Mouse (Mus musculus): ENCODE measurements around the gene Ahdc1. TPM values are rescaled to one million over a fixed set of nuclear protein-coding genes. Genes with fewer than 3 reads are reported as not detected.
A peak's percentile ranks its signal among the peaks of the same experiment; 100 is the strongest.

Ahdc1 gene
- total RNA-seq, 2 experiments from 2014 or later = 108 to 121 TPM

DNA sequence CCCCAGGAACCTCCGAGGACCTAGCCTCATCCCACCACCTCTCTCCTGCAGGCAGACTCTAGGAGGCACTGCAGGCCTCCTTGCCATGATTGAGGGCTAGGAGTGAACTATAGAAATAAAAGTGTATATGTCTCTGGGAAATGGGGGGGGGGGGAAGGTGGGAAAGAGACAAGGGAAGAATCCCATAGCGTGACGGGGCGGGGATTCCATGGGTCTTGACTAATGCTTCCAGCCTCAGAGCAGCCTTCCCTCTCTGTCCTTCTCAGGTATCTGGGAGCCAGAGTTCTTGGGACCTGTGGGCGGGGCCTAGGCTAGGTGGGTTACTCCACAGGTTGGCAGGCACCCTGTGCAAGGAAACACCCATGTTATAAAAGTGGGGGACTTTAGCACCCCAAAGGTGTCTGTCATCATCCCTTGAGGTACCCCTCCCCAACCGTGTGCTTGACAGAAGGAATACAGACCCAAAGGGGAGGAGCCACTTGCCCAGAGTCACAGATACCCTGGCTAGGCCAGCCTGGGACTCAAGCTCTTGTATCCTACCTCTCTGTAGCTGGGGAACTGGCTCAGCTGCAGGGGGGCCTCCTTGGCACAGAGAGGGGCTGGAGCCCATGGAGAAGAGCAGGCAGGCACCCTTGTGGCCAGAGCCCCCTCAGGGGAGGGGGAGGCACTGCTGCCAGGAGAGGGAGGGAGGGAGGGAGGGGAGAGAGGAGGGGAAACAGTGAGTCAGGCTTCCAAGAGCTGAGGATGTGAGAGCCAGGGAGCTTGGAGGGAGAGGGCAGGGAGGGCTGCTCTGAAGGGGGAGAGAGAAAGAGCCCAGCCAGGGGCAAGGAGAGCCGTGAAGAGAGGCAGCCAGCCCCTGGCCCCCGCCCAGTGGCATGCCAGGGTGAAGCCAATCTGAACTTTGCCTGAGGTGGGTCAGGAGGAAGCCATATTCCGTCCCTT lies 4.9 kb downstream of the Ahdc1 start:
- DNase-seq (ENCODE audit: low spot score in 2 of 2) = no peak

DNA sequence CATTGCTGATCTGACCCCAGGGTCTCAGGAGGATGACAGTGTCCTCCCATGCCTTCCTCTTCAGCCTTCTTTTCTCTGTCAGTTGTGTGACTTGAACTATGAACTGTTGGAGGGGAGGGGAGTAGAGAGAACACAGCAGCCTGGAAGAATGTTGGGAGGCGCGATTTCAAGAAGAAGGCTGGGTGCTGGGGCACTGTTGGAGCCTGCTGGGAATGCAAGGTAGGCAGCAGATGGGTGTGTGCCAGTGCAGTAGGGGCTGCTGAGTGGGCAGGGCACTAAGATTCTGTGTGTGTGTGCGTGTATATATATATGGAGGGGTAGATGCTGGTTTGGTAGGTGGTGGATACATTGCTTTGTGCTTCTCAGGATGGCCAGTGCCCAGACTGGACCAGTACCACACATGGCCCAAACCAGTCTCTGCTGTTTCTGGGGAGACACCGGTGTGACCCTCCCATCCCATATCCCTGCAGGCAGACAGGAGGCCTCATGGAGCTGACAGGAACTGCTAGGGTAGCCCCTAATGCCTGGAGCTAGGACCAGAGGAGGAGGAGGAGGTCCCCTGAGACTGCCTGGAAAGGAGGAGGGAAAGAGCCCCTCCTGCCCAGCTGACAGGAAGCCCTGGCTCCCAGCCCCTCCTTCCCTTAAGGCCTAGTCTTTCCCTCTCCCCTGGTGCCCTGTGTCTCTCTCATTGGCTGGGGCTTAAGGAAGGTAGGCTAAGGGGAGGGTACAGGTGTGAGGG lies 5.8 kb downstream of the Ahdc1 start:
- DNase-seq (ENCODE audit: low spot score in 2 of 2) = peak in 1 of 2 experiments; percentile 67

DNA sequence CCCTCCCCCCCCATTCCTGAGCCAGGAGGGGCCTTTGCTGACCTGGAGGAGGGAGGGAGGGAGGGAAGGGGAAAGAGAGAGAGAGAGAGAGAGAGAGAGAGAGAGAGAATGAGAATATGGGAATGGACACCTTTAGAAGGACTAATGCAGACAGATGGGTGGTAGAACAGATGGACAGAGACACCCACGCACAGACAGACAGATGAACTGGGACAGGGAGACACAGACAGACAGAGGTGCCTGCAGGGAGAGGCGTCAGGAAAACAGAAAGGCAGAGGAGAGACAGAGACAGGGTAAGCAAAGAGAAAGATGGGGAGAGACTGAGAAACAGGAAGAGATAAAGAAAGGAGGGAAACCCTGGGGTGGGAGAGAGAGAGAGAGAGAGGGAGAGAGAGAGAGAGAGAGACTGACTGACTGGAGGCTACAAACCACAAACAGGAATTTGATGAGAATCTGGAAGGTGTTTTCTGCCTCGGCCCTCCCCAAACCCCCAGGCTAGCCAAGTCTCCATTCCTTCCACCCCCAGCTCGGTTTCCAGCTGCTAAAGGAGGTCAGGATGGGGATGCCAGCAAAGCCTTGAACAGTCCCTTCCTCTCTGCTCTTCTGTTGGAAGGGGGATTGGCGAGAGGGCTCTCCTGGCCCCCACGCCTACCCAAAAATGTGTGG lies 6.7 kb downstream of the Ahdc1 start:
- DNase-seq (ENCODE audit: low spot score in 2 of 2) = peak in 1 of 2 experiments; percentile 74

DNA sequence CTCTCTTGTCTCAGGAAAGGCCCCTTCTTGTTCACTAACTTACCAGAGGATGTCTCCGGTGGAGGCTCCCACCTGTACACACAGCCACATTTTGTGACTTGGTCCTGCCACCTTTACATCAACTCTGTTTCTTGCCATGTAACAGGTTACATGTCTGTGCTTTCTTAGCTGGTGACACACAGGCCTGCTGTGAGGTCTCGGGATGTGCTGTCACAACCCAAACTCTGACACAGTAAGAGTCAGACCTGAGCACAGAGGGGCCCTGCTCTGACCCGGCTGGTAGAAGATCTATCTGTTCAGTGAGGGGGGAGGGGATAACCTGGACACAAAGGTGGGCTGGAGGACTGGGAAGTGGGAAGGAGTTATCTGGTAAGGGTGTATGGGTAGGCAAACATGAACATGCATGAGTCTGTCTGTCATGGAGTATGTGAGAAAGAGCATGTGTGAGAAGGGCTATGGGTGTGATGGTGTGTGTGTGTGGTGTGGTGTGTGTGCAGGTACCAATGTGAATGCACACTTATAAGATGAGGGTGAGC lies 7.3 kb downstream of the Ahdc1 start:
- no peak for DNase-seq (ENCODE audit: low spot score in 2 of 2)

DNA sequence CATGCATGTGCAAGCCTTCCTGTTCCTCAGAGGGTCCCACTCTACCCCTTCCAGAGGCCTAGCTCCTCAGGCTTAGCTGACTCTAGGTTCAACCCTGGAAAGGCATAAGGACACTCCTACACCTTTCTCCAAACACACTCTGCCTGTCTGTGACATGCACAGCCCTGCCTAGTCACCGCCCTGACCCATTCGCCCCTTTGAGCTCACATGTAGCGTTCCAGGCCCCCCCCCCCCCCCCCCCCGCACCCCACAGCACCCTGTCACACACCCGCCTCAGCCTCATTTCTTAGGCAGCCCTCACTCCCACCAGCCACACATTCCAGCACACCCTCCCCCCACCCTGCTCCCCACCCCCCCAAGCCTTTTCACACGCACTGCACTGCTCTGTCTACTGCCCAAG lies 9.7 kb downstream of the Ahdc1 start:
- DNase-seq (ENCODE audit: low spot score in 2 of 2) = no peak

DNA sequence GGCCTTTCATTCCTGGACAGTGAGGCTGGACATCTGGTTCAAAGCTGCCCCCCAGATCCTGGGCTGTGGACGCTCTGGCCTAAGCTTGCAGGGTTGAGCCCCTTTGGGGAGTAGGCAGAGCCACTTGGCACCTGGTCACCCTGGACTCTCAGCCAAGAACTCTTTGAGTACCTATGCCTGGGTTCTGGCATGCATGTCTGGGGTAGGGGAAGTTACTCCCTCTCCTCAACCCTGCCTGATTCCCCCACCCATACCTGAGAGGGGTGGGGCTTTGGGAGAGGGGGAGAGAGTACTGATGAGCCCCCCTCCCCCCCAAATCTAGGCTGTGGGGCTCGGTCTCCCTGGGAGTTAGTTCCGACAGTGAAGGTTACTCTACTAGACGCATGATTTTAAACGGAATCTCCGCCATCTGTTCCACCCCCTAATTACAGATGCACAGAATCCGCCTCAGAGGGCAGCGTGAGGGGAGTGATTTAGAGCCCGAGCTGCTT lies 10.2 kb downstream of the Ahdc1 start:
- DNase-seq (ENCODE audit: low spot score in 2 of 2) = no peak

DNA sequence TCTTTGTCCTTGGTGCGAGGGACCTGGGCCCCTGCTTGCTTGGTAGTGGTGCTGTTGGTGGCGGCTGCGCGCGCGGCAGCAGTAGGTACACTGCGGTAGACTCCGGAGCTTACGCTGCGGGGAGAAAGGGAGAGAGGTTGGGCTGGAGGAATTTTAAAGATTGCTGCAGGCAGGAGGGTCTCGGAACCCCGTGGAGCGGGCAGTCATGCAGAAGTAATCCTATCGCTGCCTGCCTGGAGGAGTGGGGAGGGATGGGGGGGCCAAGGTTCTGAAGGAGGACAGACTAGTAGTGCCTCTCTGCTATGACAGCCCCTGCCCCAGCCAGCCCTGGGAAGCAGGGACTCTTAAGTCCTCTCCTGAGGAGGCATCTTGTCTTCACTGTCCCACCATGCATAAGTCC lies 11.2 kb downstream of the Ahdc1 start:
- DNase-seq (ENCODE audit: low spot score in 2 of 2) = no peak

DNA sequence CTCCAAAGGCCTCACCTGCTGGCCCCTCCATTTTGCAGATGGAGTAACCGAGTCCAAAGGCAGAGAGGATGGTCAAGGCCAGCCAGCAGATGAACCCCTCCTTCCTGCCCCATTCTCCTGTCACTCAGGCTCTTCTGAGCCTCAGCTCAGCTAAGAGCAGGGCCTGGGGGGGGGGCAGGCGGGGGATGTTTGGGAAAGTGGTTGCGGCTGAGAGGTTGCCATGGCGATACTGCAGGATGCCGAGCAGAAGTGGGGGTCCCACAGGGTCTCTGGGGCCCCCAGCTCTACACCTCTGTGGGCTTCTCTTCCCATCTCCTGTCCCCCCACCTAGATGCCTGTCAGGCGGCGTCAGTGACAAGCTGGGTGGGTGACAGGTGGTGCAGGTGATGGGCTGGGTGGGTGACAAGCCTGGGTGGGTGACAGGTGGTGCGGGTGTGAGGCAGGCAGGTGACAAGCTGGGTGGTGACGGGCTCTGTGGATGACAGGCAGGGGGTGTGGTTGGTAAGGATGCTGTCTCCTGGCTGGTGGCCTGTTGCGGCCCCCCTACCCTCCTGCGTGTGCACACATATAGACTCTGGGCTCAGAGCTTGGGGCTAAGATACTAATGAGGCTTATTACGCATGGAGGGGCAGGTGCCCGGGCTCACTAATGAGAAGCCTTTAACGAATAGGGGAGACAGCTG lies 12.0 kb downstream of the Ahdc1 start:
- DNase-seq (ENCODE audit: low spot score in 2 of 2) = no peak

DNA sequence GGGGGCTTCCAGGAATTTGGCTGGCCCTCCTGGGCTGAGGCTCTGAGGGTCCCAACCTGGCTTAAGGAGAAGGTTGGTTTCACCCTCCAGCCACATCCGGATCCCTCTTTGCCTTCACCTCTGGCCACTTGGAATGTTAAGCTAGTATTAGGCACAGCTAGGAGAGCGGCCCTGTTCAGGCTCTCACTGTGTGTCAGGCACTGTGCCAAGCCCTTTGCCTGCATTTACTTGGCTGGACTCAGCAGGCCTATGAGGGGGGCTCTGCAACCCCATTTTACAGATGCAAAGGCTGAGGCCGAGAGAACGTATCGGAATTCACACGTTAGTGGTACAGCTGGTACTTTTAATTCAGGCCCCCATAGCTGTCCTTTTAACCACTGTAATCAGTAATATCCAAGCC lies 12.6 kb downstream of the Ahdc1 start:
- no peak for DNase-seq (ENCODE audit: low spot score in 2 of 2)

DNA sequence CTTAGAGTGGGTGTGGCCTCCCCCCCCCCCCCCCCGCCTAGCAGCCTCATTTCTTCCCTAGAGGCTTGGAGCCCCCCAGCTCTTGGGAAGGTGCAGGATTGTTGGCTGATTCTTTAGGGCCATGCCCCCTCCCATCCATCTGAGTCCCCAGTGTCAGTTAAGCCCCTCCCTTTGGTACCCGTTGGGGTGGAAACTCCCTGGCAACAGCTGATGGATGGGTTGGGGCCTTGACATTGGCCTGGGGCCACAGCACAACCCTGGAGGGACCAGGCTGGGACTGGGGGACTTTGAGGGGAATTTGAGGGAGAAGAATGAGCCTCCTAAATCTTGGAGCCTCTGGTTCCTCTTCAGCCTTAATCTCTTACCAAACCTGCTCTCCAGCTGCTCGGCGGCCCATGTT lies 13.3 kb downstream of the Ahdc1 start:
- no peak for DNase-seq (ENCODE audit: low spot score in 2 of 2)

DNA sequence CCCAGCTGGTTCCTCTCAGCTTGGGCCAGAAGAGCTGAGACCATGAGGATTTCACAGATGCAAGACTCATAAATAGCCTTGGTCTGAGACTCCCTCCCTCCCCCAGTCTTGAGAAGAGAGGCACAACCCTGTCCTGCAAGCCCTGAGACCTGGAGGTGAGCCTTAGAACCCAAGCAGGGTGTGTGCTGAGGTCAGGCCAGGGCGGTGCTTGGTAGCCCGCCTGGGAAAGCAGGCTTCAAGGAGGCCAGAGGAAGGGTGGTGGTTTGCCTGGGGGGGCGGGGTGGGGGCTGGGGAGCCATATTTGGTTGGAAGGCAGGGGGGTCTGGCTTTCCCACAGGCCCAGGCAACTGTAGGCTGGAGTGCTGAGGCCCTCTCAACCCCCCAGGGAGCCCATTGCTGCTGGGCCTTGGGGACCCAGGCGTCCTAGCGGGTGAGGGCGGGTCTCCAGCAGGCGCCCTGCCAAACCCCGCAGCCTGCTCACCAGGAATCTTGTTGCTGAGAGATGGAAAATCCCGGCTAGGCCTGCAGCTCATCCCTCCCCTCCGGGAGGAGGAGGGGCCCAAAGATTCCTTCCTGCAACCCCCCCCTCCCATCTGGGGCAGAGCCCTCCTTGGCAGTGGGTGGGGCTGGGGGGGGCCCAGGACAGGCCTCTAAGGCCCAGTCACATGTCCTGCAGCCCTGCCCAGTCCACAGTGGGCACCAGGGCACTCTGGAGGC lies 14.1 kb downstream of the Ahdc1 start:
- no peak for DNase-seq (ENCODE audit: low spot score in 2 of 2)

DNA sequence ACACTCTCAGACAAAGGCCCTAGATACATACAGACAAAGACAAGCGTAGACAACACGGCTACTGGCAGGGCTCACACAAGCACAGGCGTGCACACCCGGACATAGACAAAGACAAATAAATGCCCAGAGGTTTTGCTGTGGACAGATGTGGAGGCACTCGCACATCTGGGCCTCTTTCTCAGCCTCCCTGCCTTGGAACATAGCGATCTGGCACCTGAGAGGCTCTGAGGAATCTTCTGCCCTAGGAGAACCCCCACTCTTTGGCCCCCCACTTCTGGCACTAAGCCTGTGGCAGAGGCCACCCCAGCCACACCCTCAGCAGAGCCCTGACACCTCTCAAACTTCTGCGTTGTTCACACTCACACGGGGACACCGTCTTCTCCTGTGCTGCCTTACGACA lies 15.2 kb downstream of the Ahdc1 start:
- no peak for DNase-seq (ENCODE audit: low spot score in 2 of 2)

DNA sequence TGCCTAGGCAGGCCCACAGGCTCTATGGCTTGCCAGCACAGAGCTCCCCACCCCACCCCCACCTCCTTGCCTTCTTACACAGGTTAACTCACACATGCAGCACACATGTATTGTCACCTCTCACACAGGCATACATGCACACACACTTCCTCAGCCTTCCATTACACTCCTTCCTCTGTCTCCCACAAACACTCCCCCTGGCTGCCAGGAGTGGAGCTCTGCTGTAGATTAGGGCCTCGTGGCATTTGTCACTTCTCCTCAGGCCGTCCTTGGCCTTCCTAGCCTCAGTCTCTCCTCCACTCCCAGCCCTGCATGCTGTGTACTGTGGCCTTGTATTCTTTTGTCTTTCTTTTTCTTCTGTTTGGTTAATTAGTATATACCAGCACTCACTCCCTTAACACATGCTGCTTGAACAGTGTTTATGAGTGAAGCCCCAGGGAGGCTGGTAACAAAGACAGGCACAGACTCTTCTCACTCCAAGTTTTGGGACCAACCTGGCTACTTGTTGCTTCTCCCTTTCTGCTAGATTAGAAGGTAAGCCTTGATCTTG lies 15.8 kb downstream of the Ahdc1 start:
- no peak for DNase-seq (ENCODE audit: low spot score in 2 of 2)

DNA sequence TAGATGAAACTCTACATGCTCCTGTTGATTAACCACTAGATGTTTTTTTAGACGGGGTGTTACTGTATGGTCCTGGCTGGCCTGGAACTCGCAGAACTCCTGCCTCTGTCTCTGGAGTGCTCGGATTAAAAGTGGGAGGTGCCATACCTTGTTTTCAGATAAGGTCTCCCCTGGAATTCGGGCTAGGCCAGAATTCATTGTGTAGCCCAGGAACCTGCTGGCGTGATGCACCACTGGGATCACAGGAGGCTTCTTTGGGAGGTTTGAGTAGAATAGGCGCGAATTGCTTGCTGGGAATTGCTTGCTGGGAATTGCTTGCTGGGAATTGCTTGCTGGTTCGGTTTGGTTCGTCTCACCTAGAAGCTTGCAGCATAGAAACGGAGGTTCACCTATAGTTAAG lies 16.7 kb downstream of the Ahdc1 start:
- DNase-seq (ENCODE audit: low spot score in 2 of 2) = no peak

DNA sequence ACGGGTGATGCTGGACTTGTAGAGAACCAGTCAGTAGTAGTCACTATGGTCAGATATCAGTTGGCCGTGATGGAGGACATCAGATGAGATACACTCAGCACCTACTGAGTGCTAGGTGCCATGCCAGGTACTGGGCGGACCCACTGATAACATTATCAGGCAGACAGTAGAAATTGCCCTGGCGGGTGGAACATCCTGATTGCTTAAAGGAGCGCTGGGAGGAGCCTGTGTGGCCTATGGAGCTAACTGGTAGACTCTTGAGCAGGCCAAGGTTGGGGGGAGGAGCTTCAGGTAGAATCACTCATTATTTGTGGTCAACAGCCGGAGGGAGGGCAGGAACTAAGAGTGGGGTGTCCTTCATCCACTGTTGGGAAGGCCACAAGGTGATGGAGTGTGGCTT lies 17.1 kb downstream of the Ahdc1 start:
- DNase-seq (ENCODE audit: low spot score in 2 of 2) = no peak

DNA sequence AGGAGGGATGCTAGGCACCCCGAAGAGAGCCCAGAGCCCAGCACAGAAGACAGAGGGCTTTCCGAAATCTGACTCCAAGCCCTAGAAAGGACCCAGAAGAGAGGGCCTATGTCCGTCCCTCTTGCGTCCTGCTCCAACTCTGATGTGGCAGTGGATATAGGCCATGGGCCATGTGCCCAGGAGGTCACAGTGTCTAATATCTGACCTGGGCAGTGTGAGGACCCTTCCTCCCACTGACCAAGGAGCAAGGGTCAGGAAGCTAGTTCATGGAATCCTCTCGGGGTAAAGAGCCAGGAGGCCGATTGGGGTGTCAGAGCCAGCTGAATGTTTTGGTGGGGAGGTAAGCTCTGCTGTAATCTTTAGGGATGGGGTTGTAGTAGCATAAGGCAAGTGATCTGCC lies 17.8 kb downstream of the Ahdc1 start:
- no peak for DNase-seq (ENCODE audit: low spot score in 2 of 2)

DNA sequence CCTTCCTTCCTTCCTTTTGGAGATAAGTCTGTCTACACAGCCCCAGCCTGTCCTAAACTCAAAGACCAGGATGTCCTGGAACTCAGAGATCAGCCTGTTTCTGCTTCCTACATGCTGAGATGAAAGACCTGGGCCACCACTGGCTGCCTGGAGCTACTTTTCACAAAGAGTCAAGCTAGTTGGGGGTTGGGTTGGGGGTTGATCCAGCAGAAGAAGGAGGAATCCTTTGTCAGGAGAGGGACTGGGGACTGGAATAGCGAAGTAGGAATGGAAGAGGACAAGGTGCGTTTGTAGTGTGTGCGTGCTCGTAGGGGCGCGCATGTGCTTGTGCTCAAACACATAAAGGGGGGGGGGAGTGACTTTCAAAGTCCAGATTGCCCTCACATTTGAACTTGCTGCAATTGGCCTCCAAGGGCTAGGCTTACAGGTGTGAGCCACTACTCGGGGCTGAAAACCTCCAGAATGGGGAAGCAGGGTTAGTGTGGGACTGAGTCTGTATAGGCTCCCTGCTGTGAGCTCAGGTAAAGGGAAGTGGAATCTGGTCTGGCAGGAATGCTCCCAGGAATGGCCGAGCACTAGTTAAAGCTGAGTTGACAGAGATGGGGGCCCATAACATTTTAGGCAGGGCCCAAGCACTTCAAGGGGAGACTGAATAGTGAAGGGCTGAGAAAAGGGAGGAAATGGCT lies 21.5 kb downstream of the Ahdc1 start:
- no peak for DNase-seq (ENCODE audit: low spot score in 2 of 2)

DNA sequence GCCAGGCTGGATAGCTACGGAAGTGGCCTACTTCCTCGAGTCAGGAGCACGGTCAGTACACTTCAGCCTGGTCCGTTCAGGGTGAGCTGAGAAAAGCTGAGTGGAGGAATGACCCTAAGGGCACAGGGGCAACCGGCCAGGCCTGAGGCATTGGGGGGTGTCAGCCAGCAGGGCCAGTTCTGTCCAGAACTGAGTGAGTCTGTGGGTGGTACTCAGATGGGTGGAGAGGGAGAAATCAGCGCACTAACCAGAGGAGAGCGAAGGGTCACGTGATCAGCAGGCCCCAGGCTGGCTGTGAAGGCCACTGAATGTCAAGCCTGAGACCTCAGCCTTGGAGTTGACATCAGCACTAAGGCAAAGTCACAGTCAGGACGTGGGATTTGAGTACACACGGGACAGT lies 23.4 kb downstream of the Ahdc1 start:
- no peak for DNase-seq (ENCODE audit: low spot score in 2 of 2)

DNA sequence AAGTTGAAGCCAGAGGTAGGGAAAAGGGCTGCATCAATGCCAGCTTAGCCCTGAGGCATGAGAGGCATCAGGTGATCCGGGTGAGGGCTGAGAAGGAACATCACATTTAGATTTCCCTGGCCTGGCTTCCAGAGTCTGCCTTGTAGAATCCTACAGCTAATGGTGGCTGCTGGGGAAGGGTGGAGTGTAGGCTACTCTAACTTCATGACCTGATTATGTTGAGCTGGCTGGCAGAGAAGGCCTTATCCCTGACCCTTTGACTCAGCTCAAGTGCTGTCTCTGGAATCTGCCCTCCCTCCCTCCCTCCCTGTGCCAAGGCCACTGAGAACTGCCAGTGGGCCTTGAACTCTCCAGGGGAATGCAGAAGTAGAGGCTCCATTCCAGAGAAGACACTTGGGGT lies 24.4 kb downstream of the Ahdc1 start:
- no peak for DNase-seq (ENCODE audit: low spot score in 2 of 2)
